Mouse (Mus musculus) thymus, adult 2 months (tissue): ENCODE measurements around the gene Ppcs.

Experiments used
- CTCF ChIP-seq: fragments of 200-500 bp; IDR thresholded peaks from 2 replicates; pipeline ENCODE4 v1.5.1; 2012; ENCODE audit warnings: mild to moderate bottlenecking, control low read depth, low read length, moderate library complexity, borderline replicate concordance; ENCODE audit not compliant: control insufficient read depth, poor library complexity, insufficient read depth; ENCODE audit errors: extremely low read depth
- POLR2A ChIP-seq: fragments of 200-500 bp; IDR thresholded peaks from 2 replicates; pipeline ENCODE4 v1.6.1; 2012; ENCODE audit warnings: mild to moderate bottlenecking, low read length, control low read depth, moderate library complexity; ENCODE audit not compliant: control insufficient read depth, poor library complexity, insufficient read depth; ENCODE audit errors: extremely low read depth

DNA sequence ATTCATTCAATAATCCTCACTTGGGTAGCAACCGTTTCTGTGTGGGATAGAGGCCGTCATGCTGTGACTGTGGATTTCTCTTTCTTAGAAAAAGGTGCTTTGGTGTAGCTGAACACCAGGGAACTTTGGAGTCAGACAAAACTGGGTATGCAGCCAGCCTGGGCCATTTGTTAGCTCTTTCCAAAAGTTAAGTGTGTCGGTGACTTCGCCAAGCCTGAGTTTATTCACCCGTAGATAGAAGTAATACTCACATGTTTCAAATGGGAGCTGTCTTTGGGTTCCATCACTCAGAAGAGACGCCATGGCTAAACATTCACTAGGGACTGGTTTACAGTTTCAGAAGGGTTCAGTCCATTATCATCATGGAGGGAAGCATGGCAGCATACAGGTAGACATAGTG is 25.0 kb upstream of the Ppcs start:
- TF ChIP-seq CTCF (no peak), POLR2A (no peak)
